Mouse (Mus musculus) c-Kit-negative CD71-positive TER-119-positive erythroid progenitor cells, embryonic 14.5 days (primary cell): ENCODE measurements around the gene Olfr384.
"Not testable (repeated sequence)": the region's sequence is repeated elsewhere in the genome, so short reads cannot be mapped to it uniquely, and the experiment has no call there.

Source experiments
- DNase-seq: peaks from one replicate; pipeline ENCODE4 v3.0.0-alpha.2; 2013; ENCODE audit warnings: low read depth, low spot score

Gene Olfr384

DNA sequence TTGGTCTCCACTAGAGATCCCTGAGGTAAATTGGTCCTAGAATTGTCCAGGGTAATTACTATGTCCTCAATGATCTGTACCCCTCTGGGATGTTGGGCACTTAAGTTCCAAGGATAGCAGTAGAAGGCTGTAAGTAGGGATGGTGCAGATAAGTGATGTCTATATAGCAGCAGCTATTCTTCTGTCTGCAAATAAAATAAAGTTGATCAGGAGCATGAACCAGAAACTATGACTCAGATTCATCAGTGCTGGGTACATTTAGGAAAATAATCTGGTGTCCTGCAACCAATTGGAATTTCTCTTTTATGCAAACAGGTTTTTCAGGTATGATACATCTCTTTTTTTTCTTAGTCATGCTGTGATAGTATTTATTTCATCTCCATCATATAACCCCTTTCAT lies at the start of gene Olfr384:
Gene Olfr384, plus strand, starts transcription at position 301 of the 400 bp plus-strand sequence.
- DNase-seq = no peak

DNA sequence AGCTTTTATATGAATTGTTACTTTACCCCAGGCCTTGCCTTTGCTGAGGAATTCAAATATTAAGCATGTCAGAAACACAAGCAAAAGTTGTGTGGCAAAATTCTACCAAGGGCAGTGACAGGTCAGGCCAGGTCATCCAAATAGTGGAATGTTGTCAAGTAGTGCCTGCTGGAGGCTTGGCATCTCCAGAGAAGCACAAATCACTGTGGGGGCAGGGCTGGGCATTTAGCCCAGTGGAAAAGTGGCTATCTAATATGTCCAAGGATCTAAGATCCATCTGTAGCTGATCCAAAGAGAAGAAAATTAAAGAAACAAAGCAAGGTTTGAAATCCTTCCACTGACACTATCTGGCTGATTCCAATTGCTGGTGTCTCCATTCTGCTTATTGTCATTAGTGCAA lies 18.5 kb upstream of the Olfr384 start:
- no peak for DNase-seq

DNA sequence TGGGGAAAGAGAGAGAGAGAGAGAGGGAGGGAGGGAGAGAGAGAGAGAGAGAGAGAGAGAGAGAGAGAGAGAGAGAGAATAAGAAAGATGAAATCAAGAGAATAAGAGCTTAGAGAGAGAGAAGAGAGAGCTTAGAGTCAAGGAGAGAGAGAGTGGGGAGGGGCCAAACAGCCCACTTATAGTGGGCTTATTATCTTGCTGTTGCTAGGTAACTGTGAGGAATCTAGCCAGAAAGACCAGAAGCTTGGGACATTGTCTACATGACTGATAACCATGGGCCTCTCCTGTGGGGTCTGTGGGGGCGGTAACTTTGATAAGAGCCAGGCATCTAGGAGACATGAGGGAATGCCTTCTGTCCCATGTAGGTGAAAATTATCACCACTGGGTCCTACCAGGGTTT lies 15.2 kb upstream of the Olfr384 start:
- DNase-seq = not testable (repeated sequence)

DNA sequence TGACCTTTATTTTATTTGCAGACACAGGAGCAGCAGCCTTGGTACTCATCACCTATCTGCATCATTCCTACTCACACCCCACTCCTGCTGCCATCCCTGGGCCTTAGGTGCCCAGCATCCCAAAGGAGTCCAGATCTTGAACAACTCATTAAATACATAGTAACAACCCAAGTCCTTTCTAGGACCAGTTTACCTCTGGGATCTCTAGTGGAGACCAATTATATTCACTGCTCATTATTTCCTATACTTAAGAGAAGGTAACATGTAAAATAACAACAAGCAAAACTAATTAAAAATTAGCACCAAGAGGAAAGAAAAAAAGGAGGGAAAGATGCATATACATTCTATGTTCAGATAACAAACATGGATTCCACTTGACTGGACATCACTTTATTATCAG lies 5.5 kb upstream of the Olfr384 start, which contains the start of gene Olfr385:
Gene Olfr385, minus strand, starts transcription at position 101 of the 400 bp plus-strand sequence.
- no peak for DNase-seq
